Mouse (Mus musculus): ENCODE results near the gene Mapkbp1.

DNA sequence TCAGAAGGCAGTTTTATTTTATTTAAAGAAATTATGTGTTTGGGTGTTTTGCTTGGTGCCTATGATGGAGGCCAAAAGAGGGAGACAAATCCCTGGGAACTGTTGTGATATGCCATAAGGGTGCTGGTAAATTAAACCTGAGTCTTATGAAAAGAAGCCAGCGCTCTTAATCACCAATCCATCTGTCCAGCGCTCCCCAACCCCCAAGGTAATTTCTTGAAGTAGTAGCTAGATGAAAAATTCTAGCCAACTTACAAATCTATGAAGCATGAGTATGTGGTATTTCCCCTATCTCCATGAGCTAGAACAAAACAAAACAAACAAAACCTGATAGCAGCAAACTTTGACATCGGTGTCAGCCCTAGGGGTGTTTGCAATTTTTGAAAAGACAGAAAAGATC, 1.2 kb upstream of the Mapkbp1 start:
- no peak for TF ChIP-seq CTCF (IDR thresholded peaks at IDR 0.05; ENCODE audit: control insufficient read depth, insufficient read depth, insufficient read length)
- no peak for TF ChIP-seq CEBPB (IDR thresholded peaks at IDR 0.05; ENCODE audit: low read depth)
- TF ChIP-seq FOSL1 (IDR thresholded peaks at IDR 0.05; ENCODE audit: insufficient read depth, low read length, poor library complexity, severe bottlenecking) = no peak

Measured in C2C12 (cell line).